Mouse (Mus musculus): ENCODE measurements around the gene Rab3a. TPM values are rescaled to one million over a fixed set of nuclear protein-coding genes. Genes with fewer than 3 reads are reported as not detected.

Gene Rab3a
- polyA plus RNA-seq, 1 experiment from 2014 or later: 14.8 TPM

Small RNA genes within 50 kb of the gene (microRNA-seq; reads per million reads assigned to microRNA genes)
- gene Mir7240: not detected

Other genes starting within 250 kb of the Rab3a start
- gene Rex1bd, start 247.9 kb upstream of the Rab3a start, polyA plus RNA-seq (2015; fragmentation: Nextera tagmentation; extraction: Ambion mirVana): 125 and 133 TPM in 2 replicates
- 917 and 987 TPM in 2 replicates for gene Uba52, start 243.9 kb upstream of the Rab3a start, polyA plus RNA-seq (2015; fragmentation: Nextera tagmentation; extraction: Ambion mirVana)
- 300 and 319 TPM in 2 replicates for gene Fkbp8, start 227.0 kb upstream of the Rab3a start, polyA plus RNA-seq (2015; fragmentation: Nextera tagmentation; extraction: Ambion mirVana)
- 54.0 and 55.3 TPM in 2 replicates for gene Kxd1, start 226.7 kb upstream of the Rab3a start, polyA plus RNA-seq (2015; fragmentation: Nextera tagmentation; extraction: Ambion mirVana)
- gene Ell, start 215.2 kb upstream of the Rab3a start, polyA plus RNA-seq (2015; fragmentation: Nextera tagmentation; extraction: Ambion mirVana): 19.8 and 21.4 TPM in 2 replicates
- gene Isyna1, start 160.3 kb upstream of the Rab3a start, polyA plus RNA-seq (2015; fragmentation: Nextera tagmentation; extraction: Ambion mirVana): 118 and 121 TPM in 2 replicates
- 106 and 108 TPM in 2 replicates for gene Ssbp4, start 145.8 kb upstream of the Rab3a start, polyA plus RNA-seq (2015; fragmentation: Nextera tagmentation; extraction: Ambion mirVana)
- gene Lrrc25, start 138.5 kb upstream of the Rab3a start, polyA plus RNA-seq (2015; fragmentation: Nextera tagmentation; extraction: Ambion mirVana): 2.0 and 3.2 TPM in 2 replicates
- 0.45 and 0.60 TPM in 2 replicates for gene Gdf15, start 122.2 kb upstream of the Rab3a start, polyA plus RNA-seq (2015; fragmentation: Nextera tagmentation; extraction: Ambion mirVana)
- 43.6 and 46.7 TPM in 2 replicates for gene Pgpep1, start 94.3 kb upstream of the Rab3a start, polyA plus RNA-seq (2015; fragmentation: Nextera tagmentation; extraction: Ambion mirVana)
- gene Lsm4, start 81.4 kb upstream of the Rab3a start, polyA plus RNA-seq (2015; fragmentation: Nextera tagmentation; extraction: Ambion mirVana): 197 and 214 TPM in 2 replicates
- gene Jund, start 55.7 kb upstream of the Rab3a start, polyA plus RNA-seq (2015; fragmentation: Nextera tagmentation; extraction: Ambion mirVana): 26.2 and 28.8 TPM in 2 replicates
- not detected in 2 replicates for gene Iqcn, start 51.2 kb upstream of the Rab3a start, polyA plus RNA-seq (2015; fragmentation: Nextera tagmentation; extraction: Ambion mirVana)
- 0.26 TPM in 1 of 2 replicates, not detected in the other for gene Gm3336, start 36.1 kb upstream of the Rab3a start, polyA plus RNA-seq (2015; fragmentation: Nextera tagmentation; extraction: Ambion mirVana)
- gene Pde4c, start 31.0 kb upstream of the Rab3a start, polyA plus RNA-seq (2015; fragmentation: Nextera tagmentation; extraction: Ambion mirVana): 0.10 and 0.19 TPM in 2 replicates
- 37.1 and 39.2 TPM in 2 replicates for gene Mpv17l2, start 6.3 kb downstream of the Rab3a start, polyA plus RNA-seq (2015; fragmentation: Nextera tagmentation; extraction: Ambion mirVana)
- gene Pik3r2, start 22.0 kb downstream of the Rab3a start, polyA plus RNA-seq (2015; fragmentation: Nextera tagmentation; extraction: Ambion mirVana): 56.0 and 56.8 TPM in 2 replicates
- 13.7 and 14.3 TPM in 2 replicates for gene Mast3, start 50.4 kb downstream of the Rab3a start, polyA plus RNA-seq (2015; fragmentation: Nextera tagmentation; extraction: Ambion mirVana)
- 0.24 and 0.69 TPM in 2 replicates for gene Il12rb1, start 53.8 kb downstream of the Rab3a start, polyA plus RNA-seq (2015; fragmentation: Nextera tagmentation; extraction: Ambion mirVana)
- 4.5 and 5.6 TPM in 2 replicates for gene Arrdc2, start 85.0 kb downstream of the Rab3a start, polyA plus RNA-seq (2015; fragmentation: Nextera tagmentation; extraction: Ambion mirVana)
- gene Kcnn1, start 108.6 kb downstream of the Rab3a start, polyA plus RNA-seq (2015; fragmentation: Nextera tagmentation; extraction: Ambion mirVana): 0.40 and 0.99 TPM in 2 replicates
- gene Ccdc124, start 119.3 kb downstream of the Rab3a start, polyA plus RNA-seq (2015; fragmentation: Nextera tagmentation; extraction: Ambion mirVana): 99.2 and 106 TPM in 2 replicates
- gene Slc5a5, start 138.1 kb downstream of the Rab3a start, polyA plus RNA-seq (2015; fragmentation: Nextera tagmentation; extraction: Ambion mirVana): 0.13 and 0.16 TPM in 2 replicates
- gene Rpl18a, start 142.7 kb downstream of the Rab3a start, polyA plus RNA-seq (2015; fragmentation: Nextera tagmentation; extraction: Ambion mirVana): 5,017 and 5,100 TPM in 2 replicates
- 45.9 and 49.2 TPM in 2 replicates for gene Map1s, start 151.3 kb downstream of the Rab3a start, polyA plus RNA-seq (2015; fragmentation: Nextera tagmentation; extraction: Ambion mirVana)